22 mouse cellular contexts compared by ENCODE assay signal in the genomic region with DNA sequence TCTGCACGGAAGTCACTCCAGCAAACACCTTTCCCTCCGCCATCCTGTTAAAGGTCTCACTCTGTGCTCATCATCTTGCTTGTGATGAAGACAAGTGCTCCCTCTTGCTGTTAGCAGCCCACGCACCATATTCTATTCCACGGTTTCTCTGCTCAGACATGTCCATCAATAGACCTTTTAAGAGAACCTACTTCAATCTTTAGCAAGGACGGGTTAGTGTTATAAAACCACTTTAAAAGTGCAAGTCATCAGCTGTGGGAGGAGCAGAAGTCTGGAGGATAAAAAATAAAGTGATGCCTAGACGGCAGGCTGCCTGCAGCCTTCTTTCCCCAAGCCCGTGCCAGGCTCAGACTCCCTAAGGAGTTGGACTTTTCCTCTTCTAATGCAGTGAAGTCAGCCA. TPM values are rescaled to one million over a fixed set of nuclear protein-coding genes. Genes with fewer than 3 reads are reported as not detected.
DNase-seq lines count a peak whose midpoint lies in the region; ATAC-seq and TF ChIP-seq lines count a peak whose summit lies in the region.
"Had no signal": no experiment of that assay in that cellular context is flagged by ENCODE, and none has a peak within 500 bp of the region (broad histone marks: within the 10 kb centered on the region; RNA-seq: fewer than 3 reads in every experiment).

No protein-coding gene starts in this region.

- DNase-seq in left cerebral cortex, adult 2 months (ENCODE audit: extremely low spot score in 1 of 2, low spot score in 2 of 2) = no peak
- no peak for DNase-seq in left cerebral cortex, postnatal 36 days (ENCODE audit: low spot score in 2 of 2)
- DNase-seq in brain, adult 2 months (ENCODE audit: low read depth, low spot score) = peak; percentile 75
- no peak for DNase-seq in midbrain, embryonic 14.5 days
- DNase-seq in adrenal gland, postnatal 25 days = no peak
- DNase-seq: adrenal gland, postnatal 14 days; B cell, adult 2 months; cerebellum, adult 8-10 months; cerebellum, postnatal 25 days; gastrocnemius, postnatal 10 days; heart, adult 18-20 months had no signal

- no peak overlapping the region for H3K9ac ChIP-seq in midbrain, embryonic 14.5 days (replicated peaks; ENCODE audit: low read length)
- no peak overlapping the region for H3K9ac ChIP-seq in kidney, embryonic 15.5 days
- H3K9ac ChIP-seq: heart, embryonic 12.5 days; hindbrain, embryonic 15.5 days had no signal

- H3K4me2 ChIP-seq in midbrain, embryonic 14.5 days (ENCODE audit: low read length) = no peak overlapping the region
- H3K4me2 ChIP-seq in kidney, embryonic 15.5 days = no peak overlapping the region
- H3K4me2 ChIP-seq: heart, embryonic 12.5 days; hindbrain, embryonic 15.5 days had no signal

- intact Hi-C loops in left cerebral cortex, adult 2 months (cut with DNase I) = no loop called here
- intact Hi-C loops in left cerebral cortex, postnatal 36 days (cut with DNase I) = no loop called here

- H3K27me3 ChIP-seq in midbrain, embryonic 14.5 days (ENCODE audit: control insufficient read depth, insufficient read depth, low read length) = no peaks in the 10 kb centered on the region
- H3K27me3 ChIP-seq in kidney, embryonic 15.5 days = no peaks in the 10 kb centered on the region
- H3K27me3 ChIP-seq: heart, embryonic 12.5 days; hindbrain, embryonic 15.5 days had no signal

- H3K4me3 ChIP-seq in left cerebral cortex, adult 2 months = no peak overlapping the region
- H3K4me3 ChIP-seq in midbrain, embryonic 14.5 days (replicated peaks; ENCODE audit: low read depth, low read length) = no peak overlapping the region
- H3K4me3 ChIP-seq in kidney, embryonic 15.5 days (replicated peaks) = no peak overlapping the region
- H3K4me3 ChIP-seq: embryonic facial prominence, embryonic 10.5 days; erythroblast, embryonic 14.5 days; forebrain, embryonic 10.5 days; heart, embryonic 12.5 days; hindbrain, embryonic 15.5 days had no signal

- H3K27ac ChIP-seq in left cerebral cortex, adult 2 months = peak overlapping the region; percentile 73
- H3K27ac ChIP-seq in midbrain, embryonic 14.5 days (replicated peaks; ENCODE audit: low read depth, low read length) = no peak overlapping the region
- H3K27ac ChIP-seq in kidney, embryonic 15.5 days = no peak overlapping the region
- H3K27ac ChIP-seq: embryonic facial prominence, embryonic 10.5 days; forebrain, embryonic 10.5 days; hindbrain, embryonic 15.5 days had no signal

- WGBS in midbrain, embryonic 14.5 days = 94% methylated on average over 7 of the region's 7 CpGs
- WGBS in kidney, embryonic 15.5 days = 80% methylated on average over 7 of the region's 7 CpGs

- TF ChIP-seq CTCF in left cerebral cortex, adult 2 months (IDR thresholded peaks at IDR 0.05) = no peak

- H3K9me3 ChIP-seq in midbrain, embryonic 14.5 days (ENCODE audit: control insufficient read depth, low read length) = no peaks in the 10 kb centered on the region
- H3K9me3 ChIP-seq in kidney, embryonic 15.5 days (replicated peaks) = no peaks in the 10 kb centered on the region
- H3K9me3 ChIP-seq: embryonic facial prominence, embryonic 10.5 days; forebrain, embryonic 10.5 days; G1E; heart, embryonic 12.5 days; hindbrain, embryonic 15.5 days had no signal

- H3K36me3 ChIP-seq in midbrain, embryonic 14.5 days (ENCODE audit: control insufficient read depth, insufficient read depth, low read length) = peaks cover 58% of the 10 kb centered on the region
- peaks cover 57% of the 10 kb centered on the region for H3K36me3 ChIP-seq in kidney, embryonic 15.5 days

- H3K4me1 ChIP-seq in midbrain, embryonic 14.5 days (ENCODE audit: control insufficient read depth, insufficient read depth, low read length) = no peaks in the 10 kb centered on the region
- H3K4me1 ChIP-seq in kidney, embryonic 15.5 days = peaks cover 27% of the 10 kb centered on the region
- H3K4me1 ChIP-seq: hindbrain, embryonic 15.5 days had no signal

- peak; percentile 57 to 67; a peak in 3 of 4 replicates for ATAC-seq in hematopoietic stem cell, adult 5-6 weeks (replicated peaks in 1 of 2; ENCODE audit: insufficient read depth in 1 of 2, low FRiP score in 2 of 2, low TSS enrichment in 1 of 2, low read depth in 1 of 2, poor library complexity in 2 of 2, severe bottlenecking in 2 of 2)
- no peak for ATAC-seq in midbrain, embryonic 14.5 days (ENCODE audit: low FRiP score, low TSS enrichment)
- ATAC-seq in kidney, embryonic 15.5 days (replicated peaks; ENCODE audit: low FRiP score) = no peak
- ATAC-seq: CD4-positive, CD25-positive, alpha-beta regulatory T cell, adult 4 months; forebrain, embryonic 14.5 days; intestine, embryonic 16.5 days had no signal

RNA-seq across cellular contexts. Expression of a gene that starts 18.2 kb away (rescaled TPM):
- 1 to 10 TPM; 5.9 to 8.7 TPM for total RNA-seq in left cerebral cortex, adult 2 months (2021)
- 10 to 100 TPM in 1 of 2 experiments, 1 to 10 TPM in 1; 7.7 to 10.9 TPM for total RNA-seq in left cerebral cortex, postnatal 36 days (2021)
- total RNA-seq in hematopoietic stem cell, adult 5-6 weeks (2017) = 4.3 and 12.0 TPM in 2 replicates
- 1.0 and 2.5 TPM in 2 replicates for polyA plus RNA-seq in midbrain, embryonic 14.5 days (2014; fragmentation: Nextera tagmentation; extraction: Ambion mirVana)
- total RNA-seq in adrenal gland, postnatal 25 days (2021) = 6.2 and 7.5 TPM in 2 replicates
- 1.4 and 1.9 TPM in 2 replicates for polyA plus RNA-seq in kidney, embryonic 15.5 days (2015; fragmentation: Nextera tagmentation; extraction: Ambion mirVana)
- total RNA-seq: G1E had no signal
- polyA plus RNA-seq: CD4-positive, CD25-positive, alpha-beta regulatory T cell, adult 4 months; erythroblast, embryonic 14.5 days; G1E had no signal

RNA-seq across cellular contexts. Expression of a gene that starts 35.5 kb away (rescaled TPM):
- total RNA-seq in left cerebral cortex, adult 2 months (2021) = 10 to 100 TPM; 11.1 to 11.5 TPM
- 10 to 100 TPM in 1 of 2 experiments, 1 to 10 TPM in 1; 9.9 to 10.6 TPM for total RNA-seq in left cerebral cortex, postnatal 36 days (2021)
- 4.5 and 7.1 TPM in 2 replicates for total RNA-seq in hematopoietic stem cell, adult 5-6 weeks (2017)
- polyA plus RNA-seq in midbrain, embryonic 14.5 days (2014; fragmentation: Nextera tagmentation; extraction: Ambion mirVana) = 5.6 and 5.9 TPM in 2 replicates
- 28.4 and 29.5 TPM in 2 replicates for total RNA-seq in adrenal gland, postnatal 25 days (2021)
- 5.2 and 5.8 TPM in 2 replicates for polyA plus RNA-seq in kidney, embryonic 15.5 days (2015; fragmentation: Nextera tagmentation; extraction: Ambion mirVana)

RNA-seq across cellular contexts. Expression of a gene that starts 45.9 kb away (rescaled TPM):
- 10 to 100 TPM; 63.1 to 67.0 TPM for total RNA-seq in left cerebral cortex, adult 2 months (2021)
- total RNA-seq in left cerebral cortex, postnatal 36 days (2021) = 10 to 100 TPM; 64.9 to 80.2 TPM
- 9.0 and 17.0 TPM in 2 replicates for total RNA-seq in hematopoietic stem cell, adult 5-6 weeks (2017)
- polyA plus RNA-seq in midbrain, embryonic 14.5 days (2014; fragmentation: Nextera tagmentation; extraction: Ambion mirVana) = 41.3 and 59.6 TPM in 2 replicates
- 138 and 161 TPM in 2 replicates for total RNA-seq in adrenal gland, postnatal 25 days (2021)
- polyA plus RNA-seq in kidney, embryonic 15.5 days (2015; fragmentation: Nextera tagmentation; extraction: Ambion mirVana) = 37.3 and 37.5 TPM in 2 replicates

RNA-seq across cellular contexts. Expression of a gene that starts 46.0 kb away (rescaled TPM):
- total RNA-seq in left cerebral cortex, adult 2 months (2021) = 100 to 1,000 TPM; 474 to 490 TPM
- 100 to 1,000 TPM; 460 to 526 TPM for total RNA-seq in left cerebral cortex, postnatal 36 days (2021)
- total RNA-seq in hematopoietic stem cell, adult 5-6 weeks (2017) = 371 and 449 TPM in 2 replicates
- polyA plus RNA-seq in midbrain, embryonic 14.5 days (2014; fragmentation: Nextera tagmentation; extraction: Ambion mirVana) = 293 and 312 TPM in 2 replicates
- total RNA-seq in adrenal gland, postnatal 25 days (2021) = 784 and 1,020 TPM in 2 replicates
- 233 and 259 TPM in 2 replicates for polyA plus RNA-seq in kidney, embryonic 15.5 days (2015; fragmentation: Nextera tagmentation; extraction: Ambion mirVana)

Comparison
In these comparisons a context has a peak if more than half of its experiments do, and no peak if none do; other contexts are left out.
1. ATAC-seq: peak in hematopoietic stem cell, adult 5-6 weeks (2 of 2); none in midbrain, embryonic 14.5 days (single experiment) and kidney, embryonic 15.5 days (single experiment).